Mouse (Mus musculus): ENCODE results near the gene Zbtb26.

DNA sequence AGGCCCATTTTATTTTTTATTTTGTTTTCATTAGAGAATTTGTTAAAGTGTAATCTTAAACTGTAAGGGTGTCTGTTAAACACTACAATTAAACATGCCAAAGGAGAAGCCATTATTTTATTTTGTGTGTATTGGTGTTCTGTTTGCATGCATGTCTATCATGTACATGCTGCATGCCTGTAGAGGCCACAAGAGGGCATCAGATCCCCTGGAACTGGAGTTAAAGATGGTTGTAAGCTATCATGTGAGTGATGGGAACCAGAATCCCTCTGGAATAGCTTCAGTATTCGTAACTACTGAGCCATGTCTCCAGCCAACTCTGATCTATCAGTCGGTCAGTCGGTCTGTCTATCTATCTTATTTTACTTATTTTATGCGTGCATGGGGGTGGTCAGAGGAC, 17.8 kb upstream of the Zbtb26 start:
- no peak for TF ChIP-seq GATA1 (IDR thresholded peaks at IDR 0.05; ENCODE audit: borderline replicate concordance, low read length)
- no peak for TF ChIP-seq FLI1 (IDR thresholded peaks at IDR 0.05; ENCODE audit: low read length)
